Mouse (Mus musculus) heart, embryonic 16.5 days (tissue): ENCODE measurements around the gene Men1. TPM values are rescaled to one million over a fixed set of nuclear protein-coding genes. Genes with fewer than 3 reads are reported as not detected.

Experiments
- ATAC-seq: fragments of 200-750 bp; cut with Nextera tagmentation; replicated peaks from 2 replicates; pipeline ENCODE4 v1.8.0; 2017; ENCODE audit warnings: moderate number of reproducible peaks; ENCODE audit not compliant: insufficient read depth, low FRiP score; ENCODE audit errors: extremely low read depth
- H3K27ac ChIP-seq: fragments of 300-500 bp; sonication (generic); 2 replicates; pipeline ENCODE4 v1.5.1; 2014; ENCODE audit warnings: mild to moderate bottlenecking, low read length, control low read depth, moderate library complexity
- H3K27me3 ChIP-seq: fragments of 300-500 bp; sonication (generic); 2 replicates; pipeline ENCODE4 v1.6.1; 2014; ENCODE audit warnings: low read length, mixed read lengths; ENCODE audit not compliant: control insufficient read depth, insufficient read depth
- H3K36me3 ChIP-seq: fragments of 300-500 bp; sonication (generic); 2 replicates; pipeline ENCODE4 v1.6.1; 2014; ENCODE audit not compliant: control insufficient read depth, insufficient read depth
- H3K4me1 ChIP-seq: fragments of 300-500 bp; sonication (generic); 2 replicates; pipeline ENCODE4 v1.6.1; 2014; ENCODE audit warnings: low read length, mixed read lengths; ENCODE audit not compliant: control insufficient read depth, insufficient read depth
- H3K4me2 ChIP-seq: fragments of 300-500 bp; sonication (generic); 2 replicates; pipeline ENCODE4 v1.6.1; 2014; ENCODE audit warnings: low read depth, mild to moderate bottlenecking, control low read depth, low read length
- H3K4me3 ChIP-seq: fragments of 300-500 bp; sonication (generic); 2 replicates; pipeline ENCODE4 v1.5.1; 2014; ENCODE audit warnings: mild to moderate bottlenecking, control low read depth, low read length
- H3K9ac ChIP-seq: fragments of 300-500 bp; sonication (generic); 2 replicates; pipeline ENCODE4 v1.6.1; 2014; ENCODE audit warnings: low read length, control low read depth
- H3K9me3 ChIP-seq: fragments of 300-500 bp; sonication (generic); replicated peaks from 2 replicates; pipeline ENCODE4 v1.6.1; 2016; ENCODE audit warnings: low read length; ENCODE audit not compliant: control insufficient read depth
- WGBS: fragments of 180-500 bp; shearing (Covaris S2); extraction: QIAGEN DNeasy Blood & Tissue Kit; methylation state at CpG from one replicate; pipeline ENCODE4 v1.1.7; 2014; 5-methylcytosine and 5-hydroxymethylcytosine counted together
- polyA plus RNA-seq: library from polyadenylated mRNA; unstranded; fragments of >200 nt; fragmentation: Nextera tagmentation; extraction: Ambion mirVana; gene quantifications from 2 replicates; pipeline ENCODE4 v1.2.1, GENCODE M21; 2015

Gene Men1
- polyA plus RNA-seq, 1 experiment from 2014 or later = 45.8 TPM

GRCm38 (mm10) chr19:6376255-6376564 lies 41.4 kb downstream of the Men1 start:
- no peak for ATAC-seq
- 73% methylated on average over 14 of the region's 14 CpGs for WGBS
- Histone ChIP-seq H3K9ac (no peak overlapping the region), H3K27ac (no peak overlapping the region), H3K36me3 (peaks cover 66% of the 10 kb centered on the region), H3K4me2 (no peak overlapping the region), H3K4me1 (peaks cover 16% of the 10 kb centered on the region), H3K9me3 (no peaks in the 10 kb centered on the region), H3K27me3 (no peaks in the 10 kb centered on the region), H3K4me3 (no peak overlapping the region)

GRCm38 (mm10) chr19:6376643-6377042 lies 41.9 kb downstream of the Men1 start:
- Histone ChIP-seq H3K27ac (peak overlapping the region; percentile 84), H3K9ac (no peak overlapping the region; the same call in 1 of the 2 replicates)
- WGBS = 76% methylated on average over 2 of the region's 2 CpGs

DNA sequence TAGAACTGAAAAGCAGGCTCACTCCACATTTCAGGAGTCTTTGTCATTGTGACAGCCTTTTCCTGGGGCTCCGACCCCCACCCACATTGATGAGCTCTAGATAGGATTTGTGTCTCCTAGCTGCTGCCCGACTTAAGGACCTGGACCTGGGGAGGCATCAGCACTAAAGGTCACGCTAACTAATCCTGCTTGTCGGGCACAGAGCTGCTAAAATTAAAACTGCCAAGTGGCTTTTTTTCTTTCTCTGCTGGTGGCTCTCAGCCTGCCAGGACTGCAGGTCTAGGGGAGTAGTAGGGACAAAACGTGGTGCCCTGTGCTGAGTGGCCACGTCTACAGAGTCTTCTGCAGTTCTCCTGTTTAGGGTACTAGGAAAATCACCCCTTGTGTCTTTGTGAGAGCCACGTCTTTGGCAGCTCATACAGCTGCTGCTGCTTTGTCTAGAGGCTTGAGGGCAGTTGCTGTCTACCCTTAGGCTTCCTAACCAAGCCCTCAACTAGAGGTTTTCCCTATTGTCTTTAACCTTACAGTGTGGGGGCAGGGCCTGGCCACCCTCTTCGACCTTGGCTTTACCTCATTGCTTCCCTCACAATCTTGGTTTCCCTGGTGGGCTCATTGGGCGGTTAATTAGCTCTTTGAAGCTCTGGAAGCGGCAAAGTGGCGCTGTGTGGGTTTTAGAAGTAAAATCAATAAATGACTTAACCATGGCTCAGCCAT lies 42.7 kb downstream of the Men1 start:
- Histone ChIP-seq H3K9ac (peak overlapping the region; percentile 18; the same call in 1 of the 2 replicates), H3K9me3 (no peaks in the 10 kb centered on the region), H3K4me3 (no peak overlapping the region), H3K4me2 (no peak overlapping the region), H3K27ac (peak overlapping the region; percentile 84), H3K36me3 (peaks cover 53% of the 10 kb centered on the region), H3K27me3 (no peaks in the 10 kb centered on the region), H3K4me1 (peaks cover 20% of the 10 kb centered on the region)
- ATAC-seq = no peak
- WGBS = 65% methylated on average over 11 of the region's 11 CpGs

More at GRCm38 (mm10) chr19:6376643-6377042, 41.9 kb downstream of the Men1 start:
- Histone ChIP-seq H3K27me3 (no peaks in the 10 kb centered on the region), H3K36me3 (peaks cover 61% of the 10 kb centered on the region), H3K4me2 (no peak overlapping the region), H3K4me3 (no peak overlapping the region), H3K4me1 (peaks cover 16% of the 10 kb centered on the region), H3K9me3 (no peaks in the 10 kb centered on the region)
- ATAC-seq = no peak

DNA sequence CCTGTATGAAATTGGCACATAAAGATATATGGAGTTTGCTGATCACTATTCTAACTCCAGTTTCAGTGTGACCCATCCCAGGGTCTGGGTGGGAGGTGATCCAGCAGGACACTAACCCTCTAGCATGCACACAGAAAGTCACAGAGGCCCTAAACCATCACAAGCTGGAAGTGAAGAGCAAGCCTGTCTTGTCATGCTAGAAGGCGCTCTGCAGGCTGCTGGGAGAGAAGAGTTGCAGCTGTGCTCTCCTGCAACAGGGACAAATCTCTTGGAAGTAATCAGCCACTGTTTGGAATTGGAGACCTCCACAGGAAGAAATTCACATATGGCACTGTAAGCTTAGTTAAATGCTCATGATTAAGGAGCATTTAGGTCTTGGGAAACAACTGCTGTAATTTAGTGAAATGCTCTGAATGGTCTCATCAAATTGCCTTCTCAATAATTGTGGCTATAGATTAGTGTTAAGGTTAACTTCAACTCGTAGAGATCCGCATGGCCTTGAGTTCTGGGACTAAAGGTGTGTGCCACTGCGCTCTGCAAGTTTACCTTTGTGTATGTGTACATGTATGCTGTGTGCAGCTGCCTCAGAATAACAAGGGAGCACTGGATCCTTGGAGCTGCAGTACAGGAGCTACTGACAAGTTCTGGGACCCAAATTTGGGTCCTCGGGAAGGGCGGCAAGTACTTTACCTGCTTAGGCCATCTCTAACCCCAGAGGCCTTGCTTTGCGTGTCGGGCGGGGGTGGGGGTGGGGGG lies 45.8 kb downstream of the Men1 start:
- Histone ChIP-seq H3K27ac (no peak overlapping the region), H3K36me3 (peaks cover 26% of the 10 kb centered on the region), H3K9ac (no peak overlapping the region), H3K27me3 (no peaks in the 10 kb centered on the region), H3K4me1 (peaks cover 39% of the 10 kb centered on the region), H3K4me3 (no peak overlapping the region), H3K4me2 (no peak overlapping the region), H3K9me3 (no peaks in the 10 kb centered on the region)
- no peak for ATAC-seq
- WGBS = 91% methylated on average over 9 of the region's 9 CpGs

GRCm38 (mm10) chr19:6381238-6381637 lies 46.5 kb downstream of the Men1 start:
- peaks cover 43% of the 10 kb centered on the region for H3K4me1 ChIP-seq
- ATAC-seq = no peak

DNA sequence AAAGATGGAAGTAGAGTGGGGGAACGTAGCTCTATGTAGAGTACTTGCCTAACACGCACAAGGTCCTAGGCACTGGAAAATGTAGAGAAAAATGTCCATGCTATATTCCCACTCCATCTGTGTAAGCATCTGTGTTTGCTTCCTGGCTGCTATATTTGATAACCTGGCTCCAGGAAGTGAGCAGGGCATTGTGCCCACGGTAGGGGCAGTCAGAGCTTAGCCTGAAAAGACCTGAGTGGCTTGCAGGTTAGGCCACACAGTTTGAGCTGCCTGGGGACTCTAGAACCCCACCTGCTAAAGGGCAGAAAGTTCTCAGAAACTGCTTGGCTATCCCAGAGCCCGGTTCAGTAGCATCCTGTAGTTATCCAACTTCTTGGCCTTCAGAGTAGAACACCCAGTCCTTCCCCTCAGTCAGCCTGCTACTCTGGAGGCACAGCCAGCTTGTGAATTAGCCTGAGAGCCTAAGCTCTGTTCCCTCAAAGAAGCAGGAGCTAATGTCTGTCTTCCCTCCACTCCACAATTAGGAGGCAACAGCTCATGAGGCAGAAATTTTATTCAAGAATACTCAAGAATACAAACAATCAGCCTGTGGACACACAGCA lies 47.6 kb downstream of the Men1 start:
- Histone ChIP-seq H3K36me3 (peaks cover 9% of the 10 kb centered on the region), H3K4me2 (no peak overlapping the region), H3K4me1 (peaks cover 39% of the 10 kb centered on the region), H3K9me3 (no peaks in the 10 kb centered on the region), H3K9ac (0 out of 2 replicates have a peak overlapping the region, but pooled peaks have one; percentile 2), H3K4me3 (no peak overlapping the region), H3K27me3 (no peaks in the 10 kb centered on the region), H3K27ac (peak overlapping the region; percentile 96)
- ATAC-seq = no peak
- 64% methylated on average over 4 of the region's 4 CpGs for WGBS

More at GRCm38 (mm10) chr19:6381238-6381637, 46.5 kb downstream of the Men1 start:
- Histone ChIP-seq H3K4me2 (no peak overlapping the region), H3K27ac (no peak overlapping the region), H3K36me3 (peaks cover 20% of the 10 kb centered on the region), H3K9ac (no peak overlapping the region), H3K9me3 (no peaks in the 10 kb centered on the region), H3K27me3 (no peaks in the 10 kb centered on the region), H3K4me3 (no peak overlapping the region)
- 91% methylated on average over 5 of the region's 5 CpGs for WGBS

DNA sequence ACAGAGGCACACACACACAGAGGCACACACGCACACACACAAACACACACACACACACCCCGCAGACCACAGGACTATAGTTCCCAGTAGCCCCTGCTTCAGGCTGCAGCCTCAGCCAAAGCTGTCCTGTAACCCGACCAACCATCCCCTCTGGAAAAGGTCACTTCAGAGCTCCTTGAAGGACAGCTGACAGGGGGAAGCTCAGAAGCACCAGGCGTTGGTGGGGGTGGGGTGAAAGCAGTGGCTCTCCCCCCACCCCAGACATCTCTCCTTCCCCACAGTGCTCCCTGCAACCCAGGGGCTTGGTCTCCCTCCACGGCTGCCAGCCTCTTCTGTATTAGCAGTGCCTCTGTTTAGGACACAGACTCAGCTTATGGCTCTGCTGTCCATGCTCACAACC lies 48.7 kb downstream of the Men1 start:
- 26% methylated on average over 5 of the region's 5 CpGs for WGBS
- peak overlapping the region; percentile 68; the same call in 1 of the 2 replicates for H3K4me2 ChIP-seq

GRCm38 (mm10) chr19:6384128-6384527 lies 49.3 kb downstream of the Men1 start, which contains the start of gene Pygm:
TSS of gene Pygm (plus strand) at chr19:6384399.
- Histone ChIP-seq H3K27me3 (no peaks in the 10 kb centered on the region), H3K4me3 (peak within 1 kb of the TSS; percentile 68), H3K9me3 (no peaks in the 10 kb centered on the region), H3K36me3 (0 out of 2 replicates have a peak, but pooled peaks cover 3% of the 10 kb centered on the region), H3K4me1 (peaks cover 32% of the 10 kb centered on the region), H3K9ac (peak within 1 kb of the TSS; percentile 82), H3K4me2 (peak within 1 kb of the TSS; percentile 68), H3K27ac (peak within 1 kb of the TSS; percentile 96)
- peak; percentile 92 for ATAC-seq
- WGBS = 3% methylated on average over 7 of the region's 7 CpGs

More for the DNA sequence above, 48.7 kb downstream of the Men1 start:
- Histone ChIP-seq H3K27me3 (no peaks in the 10 kb centered on the region), H3K4me3 (no peak overlapping the region), H3K4me1 (peaks cover 32% of the 10 kb centered on the region), H3K9me3 (no peaks in the 10 kb centered on the region), H3K36me3 (0 out of 2 replicates have a peak, but pooled peaks cover 2% of the 10 kb centered on the region), H3K9ac (peak overlapping the region; percentile 54), H3K27ac (peak overlapping the region; percentile 96)
- no peak for ATAC-seq
